Mouse (Mus musculus) stomach, postnatal 0 days (tissue): ENCODE measurements around the gene Ica1.

ENCODE experiments used
- CTCF ChIP-seq: IDR thresholded peaks from 2 replicates; pipeline ENCODE4 v1.5.1; 2016; ENCODE audit warnings: antibody characterized with exemption, low read depth, mild to moderate bottlenecking, moderate library complexity
- EP300 ChIP-seq: optimal IDR thresholded peaks from 2 replicates; pipeline ENCODE3; 2016; ENCODE audit warnings: antibody characterized with exemption

DNA sequence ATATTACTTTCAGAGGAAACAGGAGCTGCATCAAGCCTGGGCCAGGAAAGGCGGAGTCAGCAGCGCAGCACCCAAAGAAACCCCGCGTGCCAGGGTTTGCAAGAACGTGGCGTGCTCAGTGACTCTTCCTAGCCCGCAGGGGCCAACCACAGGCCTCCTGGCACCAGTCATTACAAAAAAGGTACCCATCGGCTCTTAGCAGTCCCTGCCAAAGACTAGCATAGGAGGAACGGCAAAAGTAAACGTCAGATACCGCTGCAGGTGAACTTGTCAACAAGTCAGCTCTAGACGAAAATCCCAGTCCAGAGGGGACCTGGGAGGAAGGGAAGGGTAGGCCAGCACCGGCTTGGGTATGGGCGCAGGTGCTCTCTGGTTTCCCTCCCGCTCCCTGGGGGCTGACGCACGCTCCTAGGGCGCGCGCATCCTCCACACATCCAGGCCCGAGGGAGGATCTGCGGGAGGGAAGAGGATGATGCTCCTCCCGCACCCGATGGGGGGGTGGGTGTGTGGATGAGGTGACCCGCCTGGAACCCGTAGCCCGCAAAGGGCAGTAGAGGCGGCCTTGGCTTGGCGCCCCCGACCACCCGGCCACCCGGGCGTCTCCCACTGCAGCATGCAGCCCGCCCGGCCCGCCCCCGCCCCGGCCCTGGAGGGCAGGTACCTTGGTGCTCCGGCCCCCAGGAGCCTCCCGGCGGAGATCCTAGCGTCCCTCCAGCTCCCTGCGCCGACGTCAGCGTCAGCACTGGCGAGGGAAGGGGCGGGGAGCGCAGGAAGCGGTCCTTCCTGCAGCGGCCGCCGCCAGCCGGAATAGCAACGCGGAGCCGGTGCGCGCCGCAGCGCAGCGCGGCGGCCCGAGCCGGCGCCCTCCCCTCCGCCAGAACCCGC is 635 bp downstream of the Ica1 start:
- no peak for TF ChIP-seq EP300
- TF ChIP-seq CTCF = no peak
